Mouse (Mus musculus) c-Kit-positive CD71-positive TER-119-positive erythroid progenitor cells, embryonic 14.5 days (primary cell): ENCODE results near the gene Pde4b.
A peak's percentile ranks its signal among the peaks of the same experiment; 100 is the strongest.
"Not testable (repeated sequence)": the region's sequence is repeated elsewhere in the genome, so short reads cannot be mapped to it uniquely, and the experiment has no call there.

ENCODE experiments used
- DNase-seq: peaks from one replicate; pipeline ENCODE4 v3.0.0-alpha.2; 2013; ENCODE audit warnings: low spot score

Gene Pde4b

GRCm38 (mm10) chr4:102478860-102479259 is 391.5 kb downstream of the Pde4b start:
- no peak for DNase-seq

DNA sequence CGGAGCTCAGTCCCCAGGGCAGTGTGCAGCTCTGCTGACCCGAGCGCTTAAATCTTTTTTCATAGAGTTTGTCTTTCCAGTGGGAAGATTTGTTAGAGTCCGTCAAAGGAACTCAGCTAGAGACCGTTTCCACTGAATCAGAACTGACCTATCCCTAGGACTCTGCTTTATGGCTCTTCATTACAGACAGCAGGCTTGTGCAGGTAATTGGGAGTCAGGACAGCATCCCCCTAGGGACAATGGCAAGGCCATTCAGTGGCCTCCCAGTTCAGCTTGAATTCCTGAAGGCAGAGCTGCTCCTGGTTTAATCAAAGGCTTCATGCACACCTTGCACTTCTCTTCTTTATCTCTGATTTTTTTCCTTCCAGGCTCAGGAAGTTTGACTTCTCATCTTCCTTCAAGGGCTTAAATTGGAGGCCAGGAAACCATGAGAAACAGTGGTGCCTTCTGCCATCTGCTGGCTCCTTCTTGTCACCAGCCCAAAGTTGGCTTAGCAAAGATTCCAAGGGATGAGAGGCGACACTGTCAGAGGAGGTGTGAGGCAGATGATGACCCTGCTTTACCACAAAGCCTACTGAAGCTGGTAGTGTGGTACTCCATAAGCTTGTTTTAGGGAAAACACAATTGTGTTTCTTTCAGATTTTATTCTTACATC is 393.6 kb downstream of the Pde4b start:
- DNase-seq, result no peak

- DNase-seq, result no peak
These were observed 396.1 kb downstream of the Pde4b start for GRCm38 (mm10) chr4:102483354-102484018.

DNA sequence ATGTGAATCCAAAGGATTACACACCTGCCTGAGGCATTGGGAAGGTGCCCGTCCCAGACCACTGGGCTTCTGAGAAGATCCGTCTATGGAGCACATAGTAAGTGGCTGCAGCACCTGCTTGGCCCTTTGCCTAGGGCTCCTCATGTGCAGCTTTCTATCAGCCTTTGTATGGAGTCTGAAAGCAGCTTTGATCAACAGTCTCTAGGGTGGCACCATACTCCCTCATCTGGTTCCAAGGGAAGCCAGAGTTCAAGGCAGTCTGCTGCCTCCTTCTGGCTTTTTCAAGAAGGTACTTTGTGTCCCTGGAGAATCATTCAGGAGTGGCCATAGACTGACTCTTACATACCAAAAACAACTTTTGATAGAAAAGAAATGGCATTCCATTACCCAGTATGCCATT is 397.4 kb downstream of the Pde4b start:
- no peak for DNase-seq

GRCm38 (mm10) chr4:102486134-102486920 is 399.0 kb downstream of the Pde4b start:
- DNase-seq, result no peak

- DNase-seq, result no peak
These were observed 399.5 kb downstream of the Pde4b start for GRCm38 (mm10) chr4:102486921-102487240.

- no peak for DNase-seq
These were observed 400.7 kb downstream of the Pde4b start for GRCm38 (mm10) chr4:102488000-102488399.

GRCm38 (mm10) chr4:102491468-102492123 is 404.3 kb downstream of the Pde4b start:
- no peak for DNase-seq

- no peak for DNase-seq
These were observed 405.6 kb downstream of the Pde4b start for GRCm38 (mm10) chr4:102492911-102493310.

DNA sequence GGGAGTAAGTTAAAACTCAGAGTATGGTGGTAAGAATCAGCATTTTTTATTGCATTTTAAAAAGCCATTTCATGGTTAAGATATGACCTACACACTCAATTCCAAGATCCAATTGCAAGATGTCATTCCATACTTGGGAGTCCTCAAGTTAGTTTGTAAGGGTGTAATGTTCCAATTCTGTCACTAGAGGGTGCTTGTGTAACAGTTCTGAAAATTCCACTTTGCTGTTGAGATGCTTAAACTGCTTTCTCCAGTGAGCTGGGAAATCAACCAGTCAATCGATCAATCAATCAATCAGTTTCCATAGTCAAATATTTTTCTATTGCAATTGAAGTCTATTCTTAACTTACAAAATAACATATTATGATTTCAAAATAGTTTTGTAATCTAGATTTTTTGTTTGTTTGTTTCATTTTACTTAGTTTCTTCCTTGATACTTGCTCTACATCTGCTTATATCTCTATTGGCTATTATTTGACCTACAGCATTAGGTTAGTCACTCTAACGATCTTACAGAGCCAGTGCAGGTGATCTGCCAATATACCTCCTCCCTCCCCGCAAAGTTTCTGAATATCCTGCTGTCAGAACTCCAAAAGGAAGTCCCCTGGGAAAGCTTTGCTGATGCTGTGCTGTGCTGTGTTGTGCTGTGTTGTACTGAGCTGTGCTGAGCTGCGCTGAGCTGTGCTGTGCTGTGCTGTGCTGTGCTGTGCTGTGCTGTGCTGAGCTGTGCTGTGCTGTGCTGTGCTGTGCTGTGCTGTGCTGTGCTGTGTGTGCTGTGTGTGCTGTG is 406.2 kb downstream of the Pde4b start:
- peak; percentile 50 for DNase-seq

- not testable (repeated sequence) for DNase-seq
These were observed 406.9 kb downstream of the Pde4b start for GRCm38 (mm10) chr4:102494203-102494602.

DNA sequence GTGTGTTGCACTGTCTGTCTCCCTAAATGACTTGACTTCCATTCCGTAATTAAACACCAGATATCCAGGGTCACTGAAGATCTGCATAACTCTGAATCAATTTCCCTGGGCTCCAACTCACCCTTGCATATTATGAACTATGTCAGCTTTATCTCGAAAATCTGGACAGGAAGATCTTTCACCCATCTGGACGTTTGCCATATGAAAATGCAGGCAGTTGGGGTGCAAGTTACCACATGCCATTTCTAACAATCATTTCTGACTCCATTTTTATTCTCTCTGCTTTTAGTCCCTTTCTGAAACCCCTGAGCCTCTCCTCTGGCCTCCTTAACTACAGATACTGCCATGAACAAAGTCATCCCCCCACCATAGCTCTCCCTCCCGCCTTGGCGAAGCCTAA is 407.7 kb downstream of the Pde4b start:
- DNase-seq, result no peak

- no peak for DNase-seq
These were observed 408.1 kb downstream of the Pde4b start for GRCm38 (mm10) chr4:102495474-102495873.

DNA sequence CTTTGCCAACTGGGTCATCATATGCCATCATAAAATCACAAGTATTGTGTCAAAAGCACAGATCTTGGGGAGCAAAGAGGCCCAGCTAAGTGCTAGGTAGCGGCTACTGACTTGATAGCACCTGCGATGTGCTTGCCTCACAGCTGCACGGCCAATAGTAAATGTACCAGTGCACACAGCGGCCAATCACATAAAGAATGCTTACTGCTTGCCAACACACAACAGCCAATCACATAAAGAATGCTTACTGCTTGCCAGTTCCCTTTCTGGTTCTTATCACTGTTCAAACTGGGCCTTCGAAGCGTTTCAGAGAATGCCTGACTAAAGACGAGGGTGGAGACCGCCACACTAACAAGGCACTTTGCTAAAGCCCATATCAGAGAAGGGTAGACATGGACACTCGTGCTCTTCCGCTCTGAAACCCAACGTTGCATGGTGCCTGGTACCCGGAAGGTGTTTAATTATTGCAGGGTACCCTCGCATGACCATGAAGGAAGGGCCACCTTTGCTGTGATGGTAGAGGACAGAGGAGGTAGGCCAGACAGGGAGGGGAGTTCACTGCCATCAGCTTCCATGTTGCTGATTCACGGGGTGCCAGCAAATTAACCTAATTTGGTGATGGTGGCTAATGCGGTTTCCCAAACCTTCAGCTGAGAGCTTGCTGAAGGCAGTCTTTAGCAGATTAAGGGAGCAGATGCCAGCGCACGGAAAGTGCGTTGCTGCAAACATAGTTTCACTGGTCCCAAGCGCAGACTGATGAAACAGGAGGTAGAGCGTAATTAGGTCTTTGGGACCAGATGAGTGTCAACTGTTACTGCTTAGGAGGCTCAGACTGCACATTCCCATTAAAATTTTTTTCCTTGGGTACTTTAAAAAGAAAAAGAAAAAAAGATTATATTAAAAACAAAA is 409.2 kb downstream of the Pde4b start:
- no peak for DNase-seq

- no peak for DNase-seq
These were observed 409.9 kb downstream of the Pde4b start for GRCm38 (mm10) chr4:102497221-102497620.

DNA sequence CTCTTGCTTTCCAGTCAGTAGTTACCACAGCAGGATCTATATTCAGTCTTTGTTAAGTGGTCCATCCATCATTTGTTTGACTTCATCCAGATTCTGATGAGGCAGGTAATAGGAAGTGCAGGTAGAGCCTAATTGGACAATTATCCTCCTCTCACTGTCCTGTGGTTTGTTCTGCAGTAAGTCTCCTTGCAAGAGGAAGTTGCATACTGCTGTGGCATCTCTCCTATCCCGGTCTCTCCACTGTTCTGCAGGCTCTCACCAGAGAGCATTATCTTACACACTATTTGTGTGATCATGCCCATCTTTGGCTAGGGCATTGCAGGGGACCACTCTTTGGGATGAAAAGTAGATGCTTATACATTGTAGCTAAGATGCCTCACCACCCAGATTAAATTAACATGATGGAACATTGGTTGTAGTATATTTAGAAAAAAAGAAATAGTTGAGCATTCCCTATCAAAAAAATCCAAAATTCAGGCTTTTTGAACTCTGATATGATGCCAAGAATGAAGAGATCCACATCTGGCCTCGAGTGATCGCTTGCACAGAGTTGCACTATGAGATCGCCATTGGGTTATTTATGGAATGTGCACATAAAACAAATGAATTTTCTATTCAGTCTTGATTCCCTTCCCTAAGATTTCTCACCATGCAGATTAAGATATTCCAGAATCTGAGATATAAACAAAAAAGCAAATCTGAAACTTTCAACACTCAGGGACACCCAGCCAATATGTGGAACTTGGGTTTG is 411.0 kb downstream of the Pde4b start:
- no peak for DNase-seq

DNA sequence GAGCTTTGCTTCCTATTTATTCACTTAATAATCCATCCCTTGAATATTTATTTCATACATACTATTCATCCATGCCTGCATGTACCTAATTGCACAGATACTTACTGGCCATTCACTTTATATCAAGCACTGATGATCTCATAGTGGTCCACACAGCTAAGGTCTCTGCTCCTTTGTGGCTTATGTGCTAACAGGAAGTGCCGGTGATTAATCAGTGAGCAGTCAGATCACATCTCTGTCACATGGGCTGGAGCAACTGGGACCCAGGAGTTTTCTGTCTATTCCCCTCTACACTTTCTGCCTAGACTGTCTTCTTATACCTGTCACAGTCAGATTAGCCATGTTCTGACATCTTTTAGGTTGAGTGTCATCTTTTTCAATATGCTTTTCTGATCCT is 411.6 kb downstream of the Pde4b start:
- DNase-seq, result no peak

- DNase-seq, result no peak
These were observed 418.4 kb downstream of the Pde4b start for GRCm38 (mm10) chr4:102505714-102506113.

DNA sequence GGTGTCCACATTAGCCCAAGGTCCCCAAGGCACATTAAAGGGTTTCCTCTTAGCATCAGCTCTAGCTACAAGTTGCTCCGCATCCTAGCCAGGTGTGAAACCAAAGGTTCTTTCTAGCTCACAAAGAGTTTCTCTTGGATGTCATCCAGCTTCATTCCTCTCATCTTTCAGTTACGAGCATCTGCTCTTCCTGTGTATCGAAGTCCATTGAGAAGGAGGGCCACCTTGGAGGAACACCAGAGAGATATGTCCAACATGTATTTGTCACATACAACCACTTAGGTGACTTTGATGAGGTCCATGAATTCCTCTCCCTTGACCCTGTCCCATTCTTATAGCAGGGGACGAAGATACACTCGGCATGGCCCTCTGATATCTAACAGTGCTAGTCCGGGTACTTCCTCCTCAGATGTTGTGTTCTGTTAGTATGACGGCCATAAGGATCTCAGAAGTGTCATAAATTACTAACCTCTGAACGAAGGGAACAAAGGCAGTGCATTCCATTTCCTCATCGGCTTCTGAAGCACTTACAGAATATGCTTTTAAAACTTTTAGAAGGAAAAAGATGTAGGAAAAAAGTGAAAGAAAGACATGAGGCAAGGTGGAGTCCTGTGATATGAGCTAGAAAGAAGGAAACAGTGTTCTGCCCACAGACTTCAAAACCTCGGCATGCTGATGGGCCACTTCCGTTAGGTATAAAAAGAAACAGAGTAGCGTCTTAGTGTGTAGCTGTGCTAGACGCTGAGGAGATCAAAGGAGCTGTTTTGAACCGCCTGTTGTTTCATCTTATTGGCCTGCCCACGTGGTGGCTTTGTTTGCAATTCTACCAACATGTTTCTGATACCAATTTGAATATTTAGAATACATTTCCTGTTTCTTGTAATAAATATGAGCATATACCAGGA is 419.3 kb downstream of the Pde4b start:
- DNase-seq, result no peak
